Comparison of ENCODE assay signal across 1 mouse cellular context in the genomic region with DNA sequence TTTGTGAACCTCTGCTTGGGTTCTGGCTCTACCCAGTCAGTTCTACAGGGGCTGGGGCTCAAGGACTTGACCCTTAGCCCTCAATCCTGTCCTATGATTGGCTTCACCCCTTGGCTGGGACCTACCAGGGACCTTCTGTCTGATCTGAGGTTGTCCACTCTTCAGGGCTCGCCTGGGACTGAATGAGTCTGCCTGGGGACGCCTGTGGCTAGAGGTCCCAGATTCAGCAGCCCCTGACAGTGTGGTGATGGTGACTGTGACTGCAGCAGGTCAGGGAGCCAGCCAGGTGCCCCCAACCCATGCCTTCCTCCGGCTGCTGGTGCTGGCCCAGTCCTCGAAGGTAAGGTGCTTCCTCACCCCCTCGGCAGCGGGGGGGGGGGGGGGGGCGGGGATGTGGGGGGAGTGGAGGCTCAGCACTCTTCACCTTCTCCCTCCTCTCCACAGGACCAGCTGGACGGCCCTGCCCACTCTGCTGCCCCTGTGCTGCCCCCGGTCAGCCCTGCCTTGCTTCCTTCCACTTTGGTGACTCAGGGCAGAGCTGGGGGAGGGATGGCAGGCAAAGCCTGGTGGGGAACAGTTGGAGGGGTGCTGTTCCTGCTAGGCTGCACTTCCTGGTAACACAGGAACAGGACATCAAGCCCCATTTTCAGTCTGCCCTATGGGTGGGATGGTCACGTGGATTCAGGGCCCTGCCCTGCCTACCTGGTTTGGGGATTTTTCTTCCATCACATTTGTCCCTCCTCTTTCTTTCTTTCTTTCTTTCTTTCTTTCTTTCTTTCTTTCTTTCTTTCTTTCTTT.
TF ChIP-seq lines count a peak whose summit lies in the region.

No protein-coding gene starts in this region.

TF ChIP-seq in CH12.LX, 34 proteins besides CTCF, POLR2A, EP300 and RAD21:
- TF ChIP-seq MXI1 (IDR thresholded peaks at IDR 0.05; ENCODE audit: low read depth, low read length) (no peak), PAX5 (IDR thresholded peaks at IDR 0.05; ENCODE audit: low read length) (no peak), TCF12 (IDR thresholded peaks at IDR 0.05; ENCODE audit: low read depth, low read length) (no peak), ZKSCAN1 (IDR thresholded peaks at IDR 0.05; ENCODE audit: borderline replicate concordance, low read depth, low read length) (no peak), MAX (IDR thresholded peaks at IDR 0.05; ENCODE audit: low read length) (no peak), MAFK (IDR thresholded peaks at IDR 0.05; ENCODE audit: insufficient replicate concordance, low read length) (no peak), BHLHE40 (IDR thresholded peaks at IDR 0.05; ENCODE audit: low read depth, low read length) (no peak), MAZ (IDR thresholded peaks at IDR 0.05; ENCODE audit: low read depth, low read length) (no peak)
